Mouse (Mus musculus): Measurements from ENCODE around the gene Foxa3. TPM values are rescaled to one million over a fixed set of nuclear protein-coding genes. Genes with fewer than 3 reads are reported as not detected.

Foxa3 gene
- total and polyA plus RNA-seq, 3 experiments: not detected

GRCm38 (mm10) chr7:19022189-19022958, 964 bp downstream of the Foxa3 start:
- H3K36me3 ChIP-seq (replicated peaks): peaks cover 13% of the 10 kb centered on the region
- no peaks in the 10 kb centered on the region for H3K9me3 ChIP-seq (replicated peaks)
- no peak overlapping the region for H3K4me3 ChIP-seq (ENCODE audit: low read depth, low read length)
- ATAC-seq (ENCODE audit: extremely low read depth, insufficient number of reproducible peaks, low FRiP score, poor library complexity, severe bottlenecking) (no peak), DNase-seq (ENCODE audit: low spot score) (no peak)
- peaks cover 43% of the 10 kb centered on the region for H3K27me3 ChIP-seq (ENCODE audit: insufficient read depth, low read length)
- H3K4me1 ChIP-seq (ENCODE audit: insufficient read depth, low read depth, low read length): peaks cover 35% of the 10 kb centered on the region
- TF ChIP-seq POLR2AphosphoS5 (IDR thresholded peaks at IDR 0.05; ENCODE audit: insufficient replicate concordance, low read depth, low read length) (no peak), TAL1 (conservative IDR thresholded peaks at IDR 0.05; ENCODE audit: low read depth, low read length) (no peak), CTCF (IDR thresholded peaks at IDR 0.05; ENCODE audit: low read depth, low read length) (no peak), GATA2 (IDR thresholded peaks at IDR 0.05; ENCODE audit: borderline replicate concordance, low read depth, low read length) (no peak), GATA1 (IDR thresholded peaks at IDR 0.05; ENCODE audit: borderline replicate concordance, low read length) (no peak)

DNA sequence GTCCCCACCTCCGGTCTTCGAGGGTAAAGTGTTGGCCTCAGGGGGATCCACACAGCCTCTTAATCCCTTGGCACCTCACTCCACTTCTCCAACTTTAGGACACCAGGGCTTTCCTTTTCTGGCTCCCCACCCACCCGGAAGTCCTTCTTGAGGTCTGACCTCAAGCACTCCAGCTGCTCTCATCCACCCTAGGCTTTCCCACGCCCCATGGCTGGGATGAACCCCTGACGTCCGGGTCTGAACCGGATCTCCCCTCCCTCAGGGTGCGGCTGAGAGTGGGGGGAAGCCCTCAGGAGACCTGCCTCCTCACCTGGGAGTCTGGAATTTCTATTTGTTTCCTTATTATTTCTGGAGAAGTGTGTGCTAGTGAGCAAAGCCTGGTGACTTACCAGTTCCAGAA, 2.3 kb downstream of the Foxa3 start:
- H3K4me1 ChIP-seq (ENCODE audit: insufficient read depth, low read depth, low read length): peaks cover 27% of the 10 kb centered on the region
- H3K36me3 ChIP-seq (replicated peaks): peaks cover 4% of the 10 kb centered on the region
- H3K4me3 ChIP-seq (ENCODE audit: low read depth, low read length): no peak overlapping the region
- no peak for DNase-seq (ENCODE audit: low spot score)
- peaks cover 46% of the 10 kb centered on the region for H3K27me3 ChIP-seq (ENCODE audit: insufficient read depth, low read length)
- H3K9me3 ChIP-seq (replicated peaks): no peaks in the 10 kb centered on the region
- TF ChIP-seq CTCF (IDR thresholded peaks at IDR 0.05; ENCODE audit: low read depth, low read length): no peak
- TF ChIP-seq GATA1 (IDR thresholded peaks at IDR 0.05; ENCODE audit: borderline replicate concordance, low read length): no peak
- no peak for TF ChIP-seq TAL1 (conservative IDR thresholded peaks at IDR 0.05; ENCODE audit: low read depth, low read length)
- ATAC-seq (ENCODE audit: extremely low read depth, insufficient number of reproducible peaks, low FRiP score, poor library complexity, severe bottlenecking): no peak

- DNase-seq (ENCODE audit: low spot score): no peak
- Histone ChIP-seq H3K9me3 (replicated peaks) (no peaks in the 10 kb centered on the region), H3K36me3 (replicated peaks) (no peaks in the 10 kb centered on the region), H3K27me3 (ENCODE audit: insufficient read depth, low read length) (peaks cover 49% of the 10 kb centered on the region), H3K4me3 (ENCODE audit: low read depth, low read length) (no peak overlapping the region), H3K4me1 (ENCODE audit: insufficient read depth, low read depth, low read length) (peaks cover 14% of the 10 kb centered on the region)
- TF ChIP-seq GATA2 (IDR thresholded peaks at IDR 0.05; ENCODE audit: borderline replicate concordance, low read depth, low read length) (no peak), POLR2AphosphoS5 (IDR thresholded peaks at IDR 0.05; ENCODE audit: insufficient replicate concordance, low read depth, low read length) (no peak), GATA1 (IDR thresholded peaks at IDR 0.05; ENCODE audit: borderline replicate concordance, low read length) (no peak), TAL1 (conservative IDR thresholded peaks at IDR 0.05; ENCODE audit: low read depth, low read length) (no peak), CTCF (IDR thresholded peaks at IDR 0.05; ENCODE audit: low read depth, low read length) (no peak)
- ATAC-seq (ENCODE audit: extremely low read depth, insufficient number of reproducible peaks, low FRiP score, poor library complexity, severe bottlenecking): no peak
These were observed 5.4 kb downstream of the Foxa3 start for GRCm38 (mm10) chr7:19017909-19018308.

GRCm38 (mm10) chr7:19016042-19016441, 7.3 kb downstream of the Foxa3 start:
- H3K36me3 ChIP-seq (replicated peaks): no peaks in the 10 kb centered on the region
- H3K4me1 ChIP-seq (ENCODE audit: insufficient read depth, low read depth, low read length): peaks cover 28% of the 10 kb centered on the region
- ATAC-seq (ENCODE audit: extremely low read depth, insufficient number of reproducible peaks, low FRiP score, poor library complexity, severe bottlenecking): no peak
- DNase-seq (ENCODE audit: low spot score): no peak
- TF ChIP-seq POLR2AphosphoS5 (IDR thresholded peaks at IDR 0.05; ENCODE audit: insufficient replicate concordance, low read depth, low read length) (no peak), TAL1 (conservative IDR thresholded peaks at IDR 0.05; ENCODE audit: low read depth, low read length) (no peak), GATA1 (IDR thresholded peaks at IDR 0.05; ENCODE audit: borderline replicate concordance, low read length) (no peak), CTCF (IDR thresholded peaks at IDR 0.05; ENCODE audit: low read depth, low read length) (no peak), GATA2 (IDR thresholded peaks at IDR 0.05; ENCODE audit: borderline replicate concordance, low read depth, low read length) (no peak)
- peaks cover 32% of the 10 kb centered on the region for H3K27me3 ChIP-seq (ENCODE audit: insufficient read depth, low read length)
- no peak overlapping the region for H3K4me3 ChIP-seq (ENCODE audit: low read depth, low read length)
- H3K9me3 ChIP-seq (replicated peaks): no peaks in the 10 kb centered on the region

DNA sequence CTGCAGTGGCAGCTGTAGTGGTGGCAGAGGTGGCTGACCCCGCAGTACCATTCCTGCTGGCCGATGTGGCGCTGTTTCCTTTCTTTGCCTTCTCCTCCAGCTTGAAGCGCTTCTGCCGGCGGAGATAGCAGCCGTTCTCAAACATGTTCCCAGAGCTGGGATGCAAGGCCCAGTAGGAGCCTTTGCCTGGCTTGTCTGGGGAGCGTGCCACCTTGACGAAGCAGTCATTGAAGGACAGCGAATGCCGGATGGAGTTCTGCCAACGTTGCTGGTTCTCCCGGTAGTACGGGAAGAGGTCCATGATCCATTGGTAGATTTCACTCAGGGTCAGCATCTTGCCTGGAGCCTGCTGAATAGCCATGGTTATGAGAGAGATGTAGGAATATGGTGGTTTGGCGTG, 8.9 kb downstream of the Foxa3 start:
- no peak overlapping the region for H3K4me3 ChIP-seq (ENCODE audit: low read depth, low read length)
- peaks cover 28% of the 10 kb centered on the region for H3K4me1 ChIP-seq (ENCODE audit: insufficient read depth, low read depth, low read length)
- ATAC-seq (ENCODE audit: extremely low read depth, insufficient number of reproducible peaks, low FRiP score, poor library complexity, severe bottlenecking): no peak
- peaks cover 2% of the 10 kb centered on the region for H3K36me3 ChIP-seq (replicated peaks)
- no peak for DNase-seq (ENCODE audit: low spot score)
- H3K9me3 ChIP-seq (replicated peaks): no peaks in the 10 kb centered on the region
- TF ChIP-seq GATA2 (IDR thresholded peaks at IDR 0.05; ENCODE audit: borderline replicate concordance, low read depth, low read length) (no peak), TAL1 (conservative IDR thresholded peaks at IDR 0.05; ENCODE audit: low read depth, low read length) (no peak), POLR2AphosphoS5 (IDR thresholded peaks at IDR 0.05; ENCODE audit: insufficient replicate concordance, low read depth, low read length) (no peak), CTCF (IDR thresholded peaks at IDR 0.05; ENCODE audit: low read depth, low read length) (no peak)
- H3K27me3 ChIP-seq (ENCODE audit: insufficient read depth, low read length): peaks cover 17% of the 10 kb centered on the region

GRCm38 (mm10) chr7:19012882-19013281, 10.5 kb downstream of the Foxa3 start:
- peaks cover 28% of the 10 kb centered on the region for H3K4me1 ChIP-seq (ENCODE audit: insufficient read depth, low read depth, low read length)
- DNase-seq (ENCODE audit: low spot score) (no peak), ATAC-seq (ENCODE audit: extremely low read depth, insufficient number of reproducible peaks, low FRiP score, poor library complexity, severe bottlenecking) (no peak)
- H3K27me3 ChIP-seq (ENCODE audit: insufficient read depth, low read length): peaks cover 16% of the 10 kb centered on the region
- no peak for TF ChIP-seq CTCF (IDR thresholded peaks at IDR 0.05; ENCODE audit: low read depth, low read length)
- no peak for TF ChIP-seq GATA1 (IDR thresholded peaks at IDR 0.05; ENCODE audit: borderline replicate concordance, low read length)
- TF ChIP-seq TAL1 (conservative IDR thresholded peaks at IDR 0.05; ENCODE audit: low read depth, low read length): no peak
- TF ChIP-seq POLR2AphosphoS5 (IDR thresholded peaks at IDR 0.05; ENCODE audit: insufficient replicate concordance, low read depth, low read length): no peak
- no peak for TF ChIP-seq GATA2 (IDR thresholded peaks at IDR 0.05; ENCODE audit: borderline replicate concordance, low read depth, low read length)
- H3K36me3 ChIP-seq (replicated peaks): peaks cover 11% of the 10 kb centered on the region
- no peak overlapping the region for H3K4me3 ChIP-seq (ENCODE audit: low read depth, low read length)
- H3K9me3 ChIP-seq (replicated peaks): no peaks in the 10 kb centered on the region
